Mouse (Mus musculus) neutrophil, adult 5-6 weeks (primary cell): ENCODE data around the gene Vopp1. TPM values are rescaled to one million over a fixed set of nuclear protein-coding genes. Genes with fewer than 3 reads are reported as not detected.
"Not testable (repeated sequence)": the region's sequence is repeated elsewhere in the genome, so short reads cannot be mapped to it uniquely, and the experiment has no call there.

Experiments used
- ATAC-seq: fragments of 151-379, 151-347 bp; 2 replicates; pipeline ENCODE4 v1.8.0; 2017; ENCODE audit warnings: mild to moderate bottlenecking, moderate TSS enrichment; ENCODE audit not compliant: insufficient number of reproducible peaks, poor library complexity, low FRiP score, severe bottlenecking; ENCODE audit errors: extremely low read depth
- total RNA-seq: library from RNA; stranded (forward); fragments of 200-1000 nt; gene quantifications from 2 replicates; pipeline ENCODE4 v1.2.3, GENCODE M21; 2017

The Vopp1 gene
- total RNA-seq = 15.6 and 19.4 TPM in 2 replicates

DNA sequence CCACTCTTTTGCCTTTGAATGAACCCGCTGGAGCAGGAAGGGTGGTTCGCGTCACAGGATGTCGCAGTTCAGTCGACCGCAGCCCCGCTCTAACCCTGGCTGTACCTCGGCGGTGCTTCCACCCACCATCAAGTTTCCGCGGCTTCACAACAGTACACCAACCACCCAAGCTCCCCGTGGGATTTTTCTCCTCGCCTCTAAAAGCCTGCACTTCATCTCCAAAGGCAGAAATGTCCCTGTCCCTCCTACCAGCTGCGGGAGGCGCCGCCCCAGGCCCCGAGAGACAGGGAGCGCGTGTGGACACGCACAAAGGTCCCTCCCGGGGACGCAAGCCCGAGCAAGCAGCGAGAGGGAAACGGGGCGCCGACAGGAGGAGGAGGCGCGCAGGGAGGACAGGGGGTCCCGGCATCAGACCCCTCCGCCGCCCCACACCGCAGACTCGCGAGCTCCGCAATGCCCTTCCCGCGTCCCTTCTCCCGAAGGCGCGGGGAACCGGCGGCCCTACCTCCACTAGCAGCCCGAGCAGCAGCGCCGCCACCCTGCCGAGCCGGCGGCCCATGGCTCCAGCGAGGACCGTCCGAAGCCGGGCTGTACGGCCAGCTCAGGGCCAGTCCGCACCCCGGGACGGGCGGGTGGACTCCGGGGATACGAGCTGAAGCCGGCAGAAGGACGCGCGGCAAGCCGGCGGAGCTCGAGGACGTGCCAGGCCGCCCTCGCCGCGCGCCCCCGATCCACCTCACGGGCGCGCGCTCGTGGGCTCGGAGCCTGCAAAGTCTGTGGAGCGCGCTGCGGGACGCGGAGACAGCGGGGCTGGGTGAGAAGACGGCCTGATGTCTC, at the start of gene Vopp1:
Gene Vopp1, minus strand, starts transcription at position 738 of the 837 bp plus-strand sequence.
- ATAC-seq = peak; percentile 89

DNA sequence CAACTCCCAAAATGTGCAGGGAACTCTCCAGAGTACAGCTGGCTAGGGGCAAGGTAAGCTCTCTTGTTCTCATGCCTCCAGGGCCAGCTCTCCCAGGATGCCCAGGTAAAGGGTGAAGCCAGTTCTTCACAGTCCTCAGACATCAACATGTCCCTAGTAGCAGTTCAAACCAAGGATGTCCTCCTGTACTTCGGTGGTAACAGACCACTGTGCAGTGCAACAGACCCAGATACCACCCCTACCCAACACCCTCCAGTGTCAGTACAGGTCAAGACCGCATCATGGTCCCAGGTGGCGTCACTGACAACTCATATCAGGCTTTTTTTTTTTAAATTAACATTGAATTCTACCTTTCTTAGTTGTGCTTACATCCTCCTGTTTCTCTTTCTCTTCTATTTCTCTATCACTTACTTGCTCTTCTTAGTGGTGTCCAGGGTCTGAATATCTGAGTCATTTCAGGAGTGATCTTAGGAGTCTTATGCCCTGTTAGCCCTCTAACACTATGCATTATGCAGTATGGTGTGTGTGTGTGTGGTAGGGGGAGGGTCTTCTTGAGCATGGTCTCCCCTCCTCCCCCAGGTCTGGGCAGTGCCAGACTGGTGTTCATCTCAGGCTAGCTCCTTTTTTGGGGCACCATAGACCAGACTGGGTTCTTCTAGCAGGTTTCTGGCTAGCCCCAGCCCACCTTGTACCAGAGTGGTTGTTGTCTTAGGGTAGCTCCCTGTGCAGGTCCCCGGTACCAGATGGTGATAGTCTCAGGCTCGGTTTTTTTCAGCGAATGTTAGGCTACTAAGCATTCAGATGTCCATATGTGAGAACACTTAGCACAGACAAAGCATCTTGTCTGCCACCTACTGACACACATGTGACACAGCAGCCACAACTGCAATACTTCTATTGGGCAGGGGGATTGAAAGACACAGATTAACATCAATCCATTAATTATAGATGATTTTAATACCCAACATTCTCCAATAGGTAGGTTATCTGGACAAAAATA, 34.4 kb upstream of the Vopp1 start:
- peak; percentile 85 for ATAC-seq

DNA sequence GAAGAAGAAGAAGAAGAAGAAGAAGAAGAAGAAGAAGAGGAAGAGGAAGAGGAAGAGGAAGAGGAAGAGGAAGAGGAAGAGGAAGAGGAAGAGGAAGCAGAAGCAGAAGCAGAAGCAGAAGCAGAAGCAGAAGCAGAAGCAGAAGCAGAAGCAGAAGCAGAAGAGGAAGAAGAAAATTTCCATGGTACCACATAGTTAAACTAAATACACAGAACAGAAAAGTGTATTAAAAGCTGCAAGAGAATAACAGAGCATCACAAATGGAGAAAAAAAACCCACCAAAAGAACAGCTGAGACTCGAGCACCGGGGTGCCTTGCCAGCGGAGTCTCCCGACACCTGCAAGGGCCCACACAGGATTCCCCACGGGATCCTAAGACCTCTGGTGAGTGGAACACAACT, 26.2 kb upstream of the Vopp1 start:
- ATAC-seq = not testable (repeated sequence)

DNA sequence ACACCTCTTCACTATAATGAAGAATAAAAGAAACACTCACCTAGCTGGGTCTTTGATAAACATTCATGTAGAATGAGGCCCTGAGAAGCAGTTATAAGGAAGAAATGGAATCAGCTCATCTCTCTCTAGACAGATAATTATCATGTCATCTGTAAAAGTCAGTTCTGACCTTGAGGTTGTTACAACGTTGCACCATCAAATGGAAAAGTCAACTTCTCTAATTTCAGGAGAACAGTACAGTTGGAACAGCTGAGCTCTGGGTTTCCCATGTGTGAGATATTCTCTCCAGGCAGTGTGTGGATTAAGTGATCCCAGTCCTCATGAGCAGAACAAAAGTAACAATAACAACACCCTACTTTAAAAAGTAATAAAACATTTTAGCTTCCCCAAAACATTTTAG, 25.3 kb upstream of the Vopp1 start, which contains the start of gene Vmn1r21:
Gene Vmn1r21, minus strand, starts transcription at position 58 of the 400 bp plus-strand sequence.
- no peak for ATAC-seq

DNA sequence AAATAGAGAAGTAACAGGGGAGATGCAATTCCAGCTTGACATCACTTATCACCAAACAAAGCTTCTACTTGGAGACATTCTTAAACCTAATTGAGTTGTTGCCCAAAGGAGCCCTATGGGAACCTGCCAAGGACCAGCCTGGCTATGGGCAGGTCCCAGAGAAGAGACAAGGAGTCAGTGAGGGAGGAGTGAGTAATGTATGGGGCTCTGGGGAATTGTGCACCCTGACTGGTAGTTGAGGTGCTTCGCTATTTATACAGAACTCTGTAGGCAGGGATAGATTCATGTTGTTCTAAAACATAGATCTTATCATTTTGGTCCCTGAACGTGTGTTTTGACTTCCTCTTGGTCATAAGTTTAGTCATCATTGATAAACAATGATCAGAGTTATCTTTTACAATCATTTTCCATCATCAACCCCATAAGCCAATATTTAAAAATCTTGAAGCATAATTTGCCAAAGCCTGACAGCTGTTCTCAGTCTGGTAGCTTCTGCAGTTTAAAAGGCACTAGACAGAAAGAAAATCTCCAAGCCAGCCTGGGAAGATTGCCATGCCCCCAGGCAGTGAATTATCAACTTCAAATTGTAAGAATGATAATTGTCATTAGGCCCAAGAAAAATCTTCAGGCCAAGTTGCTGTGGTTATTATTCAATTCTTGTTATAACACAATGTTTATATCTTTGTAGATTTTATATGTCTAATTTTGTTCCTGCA, 14.9 kb upstream of the Vopp1 start:
- no peak for ATAC-seq

DNA sequence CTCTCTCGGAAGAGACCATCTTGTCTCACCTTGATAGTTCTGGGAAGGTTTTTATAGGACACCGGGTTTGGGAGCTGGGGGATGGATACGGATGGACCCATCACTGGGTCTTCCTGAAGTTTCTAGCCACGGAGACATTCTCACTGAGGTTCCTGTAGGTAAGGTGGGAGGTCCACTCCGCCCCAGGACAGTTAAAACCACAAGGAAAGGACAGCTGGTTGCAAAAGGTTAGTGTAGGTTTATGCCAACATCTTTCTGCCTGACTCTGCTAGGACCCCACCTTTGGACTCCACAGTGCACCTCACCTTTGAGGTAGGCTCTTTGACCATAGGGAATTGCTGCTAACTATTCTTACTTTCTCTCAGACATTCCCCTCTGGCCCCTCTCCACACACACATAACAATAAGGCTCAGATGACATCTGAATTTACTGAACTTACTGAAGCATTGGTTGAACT, 328 bp upstream of the Vopp1 start:
- ATAC-seq = no peak

DNA sequence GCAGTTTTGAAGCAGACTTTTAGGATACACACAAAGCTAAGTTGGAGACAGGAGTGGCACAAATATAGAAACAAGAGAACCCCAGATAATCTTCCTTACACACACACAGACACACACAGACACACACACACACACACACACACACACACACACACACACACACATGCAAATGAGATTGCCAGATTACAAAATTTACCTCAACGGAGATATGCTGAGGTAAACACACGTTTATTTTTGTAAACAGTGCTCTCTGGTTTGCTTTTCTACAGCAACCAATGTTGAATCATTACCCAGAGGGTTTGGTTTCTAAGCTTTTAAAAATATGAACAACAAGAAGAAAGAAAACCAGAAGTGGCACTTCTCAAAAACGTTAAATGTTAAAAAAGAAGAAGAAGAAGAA, 1.5 kb downstream of the Vopp1 start:
- ATAC-seq = no peak

DNA sequence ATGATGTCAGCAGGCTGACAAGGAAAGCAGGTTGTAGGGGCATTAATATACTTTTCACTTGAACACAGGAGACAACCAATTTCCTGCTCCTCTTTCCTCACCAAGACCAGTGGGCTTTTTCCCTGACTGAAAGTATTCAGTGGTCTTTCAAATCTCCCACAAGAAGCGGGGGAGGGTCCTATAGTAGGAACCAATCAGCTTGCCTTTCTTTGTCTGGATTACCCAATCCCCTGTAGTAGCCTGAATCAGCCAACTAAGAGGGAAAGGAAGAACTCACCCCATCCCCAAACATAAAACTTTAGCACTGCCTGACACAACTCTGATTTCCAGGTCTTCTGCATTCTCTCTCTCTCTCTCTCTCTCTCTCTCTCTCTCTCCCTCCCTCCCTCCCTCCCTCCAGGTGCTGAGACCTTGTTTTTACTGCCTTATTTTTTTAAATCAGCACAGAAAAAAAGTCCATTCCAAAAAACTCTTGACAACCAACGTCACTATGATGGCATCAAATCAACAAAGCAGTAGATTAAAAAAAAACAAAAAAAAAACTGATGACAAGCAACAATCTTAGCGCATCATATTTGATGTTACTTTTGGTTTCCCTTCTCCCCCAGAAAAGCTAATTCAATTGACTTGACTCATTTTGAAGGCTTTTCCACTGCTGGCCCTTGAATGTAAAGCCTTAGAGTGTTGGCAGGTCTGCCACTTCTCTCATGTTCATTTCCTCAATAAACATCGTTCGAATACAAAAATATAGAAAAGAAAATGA, 2.1 kb downstream of the Vopp1 start:
- no peak for ATAC-seq

DNA sequence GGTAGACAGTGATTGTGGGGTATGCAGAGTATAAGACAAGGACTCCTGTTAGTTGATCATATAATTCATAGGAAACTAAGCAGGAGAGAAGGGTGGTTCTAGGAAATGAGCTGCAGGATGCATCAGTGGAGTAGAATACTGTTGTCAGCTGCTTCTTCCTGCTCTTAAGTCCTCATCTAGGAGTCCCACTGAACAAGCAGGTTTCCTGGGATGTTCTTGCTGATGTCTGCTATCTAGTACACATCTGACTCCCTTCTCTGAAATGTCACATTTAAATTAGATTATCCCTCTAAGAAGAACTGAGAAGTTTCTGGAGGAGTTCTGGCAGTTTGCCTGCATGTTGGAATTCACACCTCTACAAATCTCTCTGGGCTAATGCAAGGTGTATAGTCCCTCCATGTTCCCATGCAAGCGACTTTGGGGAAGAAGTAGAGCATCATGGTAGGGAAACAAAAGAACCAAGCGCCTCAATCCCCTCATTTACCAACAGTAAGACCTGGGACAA, 10.5 kb downstream of the Vopp1 start:
- ATAC-seq = no peak

DNA sequence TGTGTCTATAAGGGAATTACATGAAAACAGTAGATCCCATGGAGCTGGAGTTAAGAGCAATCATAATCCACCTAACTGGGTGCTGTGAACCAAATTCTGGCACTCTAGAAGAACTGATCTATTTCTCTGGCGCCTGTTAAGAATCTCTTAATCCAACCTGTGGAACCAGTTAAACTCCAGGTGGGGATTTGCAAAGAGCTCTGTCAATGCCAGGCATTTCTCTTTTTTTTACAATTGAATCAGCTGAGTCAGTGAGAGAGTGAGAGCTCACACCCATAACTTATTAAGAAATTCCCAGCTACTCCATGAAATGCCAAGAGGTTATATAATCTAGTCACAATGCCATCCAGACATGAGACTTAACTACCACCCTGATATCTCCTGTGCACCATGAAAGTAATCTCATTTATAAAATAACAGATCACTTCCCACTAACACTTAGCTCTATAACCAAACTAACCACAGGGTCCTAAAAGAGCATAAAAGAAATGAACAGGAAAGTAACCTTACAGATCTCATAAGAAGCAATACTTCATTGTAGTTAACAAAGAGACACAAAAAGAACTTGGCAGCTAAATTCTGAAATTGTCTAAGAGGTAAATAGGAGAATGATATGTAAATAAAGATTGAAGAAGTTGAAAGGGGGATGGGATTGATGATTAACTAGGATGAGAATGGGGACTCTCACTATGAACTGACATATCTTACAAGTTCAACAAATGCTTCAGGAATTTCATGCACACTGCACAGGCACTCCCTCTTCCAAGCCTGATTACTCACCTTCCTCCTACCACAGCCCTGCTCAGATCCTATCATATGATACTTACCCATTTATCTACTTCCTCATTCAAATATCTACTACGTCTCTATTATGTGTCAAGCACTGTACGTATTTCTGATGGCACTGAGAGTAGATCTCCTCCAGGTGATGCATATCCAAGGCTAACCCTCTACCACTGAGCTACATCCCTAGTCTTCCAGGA, 12.9 kb downstream of the Vopp1 start:
- peak; percentile 46; the same call in 1 of the 2 replicates for ATAC-seq

DNA sequence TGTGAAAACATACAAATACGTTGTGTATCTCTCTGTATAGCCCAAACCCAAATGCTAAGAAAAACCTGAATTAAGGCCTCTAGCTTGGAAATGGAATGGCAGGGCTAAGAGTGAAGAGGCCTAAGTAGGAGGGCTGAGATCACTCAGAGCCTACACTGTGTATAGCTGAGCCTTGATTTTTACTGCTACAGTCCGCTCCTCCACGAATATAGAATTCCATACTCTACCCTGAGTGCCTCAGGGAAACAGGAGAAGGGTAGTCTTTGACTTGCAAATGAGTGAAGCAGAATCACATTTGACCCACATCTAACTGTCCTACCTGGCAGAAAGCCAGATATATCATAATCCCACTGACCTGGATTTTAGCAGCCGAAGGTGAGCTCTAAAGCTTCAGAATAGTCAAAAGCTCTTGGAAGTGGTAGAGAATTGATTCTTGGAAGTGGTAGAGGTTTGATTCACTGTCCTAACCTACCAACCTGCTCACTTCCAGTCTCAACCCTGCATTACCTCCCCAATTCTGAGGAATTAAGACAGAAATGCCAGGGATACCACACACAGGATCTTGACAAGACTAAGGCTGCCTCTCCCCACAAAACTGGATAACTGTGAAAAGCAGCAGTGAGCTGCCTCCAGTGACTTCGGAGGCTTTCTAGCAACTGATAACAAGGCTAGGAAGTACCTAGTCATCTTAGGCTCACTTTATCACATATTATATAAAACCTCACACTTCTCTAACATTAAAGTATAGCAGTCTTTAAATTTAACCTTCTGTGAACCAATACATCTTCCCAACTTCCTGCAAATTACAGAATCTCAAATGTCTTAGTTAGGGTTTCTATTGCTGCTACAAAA, 19.5 kb downstream of the Vopp1 start:
- ATAC-seq = no peak

DNA sequence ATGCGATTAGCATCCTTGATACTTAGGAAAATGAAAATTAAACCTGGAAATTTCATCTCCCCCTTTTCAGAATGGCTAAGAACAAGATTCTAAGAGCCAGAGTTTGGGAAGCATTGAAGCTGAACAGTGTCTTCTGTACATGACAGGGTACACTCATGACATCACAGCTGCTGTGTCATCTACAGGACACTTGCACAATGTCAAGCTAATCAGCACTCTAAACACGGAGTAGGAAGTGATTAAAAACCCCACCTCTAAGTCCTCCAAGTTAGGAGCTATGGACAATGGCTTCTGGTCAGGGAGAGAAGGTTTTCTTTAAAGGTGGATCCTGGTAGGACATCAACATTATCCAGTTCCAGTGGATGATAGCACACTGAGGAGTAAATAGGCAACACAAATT, 21.8 kb downstream of the Vopp1 start:
- peak; percentile 97 for ATAC-seq

DNA sequence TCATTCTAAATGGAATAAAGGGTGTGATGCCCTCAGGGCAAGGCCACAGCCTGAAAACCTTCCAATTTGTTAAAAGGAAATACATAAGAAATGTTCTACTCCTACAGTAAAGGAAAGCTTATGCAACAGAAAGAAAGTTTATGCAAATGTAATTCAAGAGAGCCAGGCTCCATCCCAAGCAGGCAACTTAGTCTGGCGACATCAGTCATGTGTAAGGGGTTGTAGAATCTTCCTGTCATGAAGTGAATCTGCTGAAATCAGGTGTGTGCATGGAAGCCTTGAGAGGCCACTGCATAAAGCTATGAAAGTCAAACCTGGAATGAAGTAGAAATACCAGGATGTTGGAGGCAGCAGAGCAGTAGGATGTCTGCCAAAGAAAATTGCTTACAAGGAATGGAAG, 26.0 kb downstream of the Vopp1 start:
- ATAC-seq = no peak

DNA sequence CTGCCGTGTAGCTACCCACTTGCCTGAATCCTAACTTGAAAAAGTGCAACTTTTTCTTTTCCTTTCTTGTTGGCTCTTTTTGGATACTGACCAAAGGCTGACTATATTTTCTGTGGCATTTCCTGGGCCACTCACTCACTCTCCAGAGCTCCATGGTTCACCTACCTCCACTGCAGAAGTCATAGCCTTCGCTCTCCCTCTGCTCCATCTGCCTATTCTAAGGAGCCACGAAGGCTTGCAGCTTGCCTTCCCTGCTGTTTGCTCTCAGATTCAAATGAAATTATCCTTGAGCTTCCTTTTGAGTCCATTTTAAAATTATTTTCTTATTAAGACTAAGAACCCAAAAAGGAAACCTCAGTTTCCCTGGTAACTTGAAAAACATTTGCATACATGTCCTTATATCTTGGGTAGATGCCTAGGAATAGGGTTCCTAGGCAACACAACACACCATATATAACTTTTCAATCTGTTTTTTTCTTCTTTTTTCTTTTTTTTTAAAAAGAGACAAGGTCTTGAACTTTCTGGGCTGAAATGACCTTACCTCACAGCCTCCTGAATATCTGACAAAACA, 28.0 kb downstream of the Vopp1 start:
- ATAC-seq = no peak

DNA sequence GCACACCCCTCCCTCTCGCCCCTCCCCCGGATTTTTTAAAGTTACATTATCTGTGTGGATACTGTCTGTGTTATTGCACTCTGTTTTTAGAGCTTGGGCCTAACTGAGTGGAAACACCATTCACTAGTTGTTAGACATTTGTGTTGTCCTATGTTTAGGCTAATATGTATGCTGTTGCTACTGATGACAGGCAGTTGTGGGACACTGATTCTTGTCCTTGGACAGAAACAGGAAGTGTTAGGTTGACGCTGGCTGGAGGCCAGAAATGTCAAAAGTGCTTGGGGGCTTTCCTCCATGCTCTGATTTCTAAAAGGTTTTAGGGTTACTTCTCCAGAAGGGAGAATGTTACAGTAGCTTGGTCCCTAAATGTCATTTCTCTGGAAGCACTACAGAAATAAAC, 29.1 kb downstream of the Vopp1 start:
- ATAC-seq = peak; percentile 60

DNA sequence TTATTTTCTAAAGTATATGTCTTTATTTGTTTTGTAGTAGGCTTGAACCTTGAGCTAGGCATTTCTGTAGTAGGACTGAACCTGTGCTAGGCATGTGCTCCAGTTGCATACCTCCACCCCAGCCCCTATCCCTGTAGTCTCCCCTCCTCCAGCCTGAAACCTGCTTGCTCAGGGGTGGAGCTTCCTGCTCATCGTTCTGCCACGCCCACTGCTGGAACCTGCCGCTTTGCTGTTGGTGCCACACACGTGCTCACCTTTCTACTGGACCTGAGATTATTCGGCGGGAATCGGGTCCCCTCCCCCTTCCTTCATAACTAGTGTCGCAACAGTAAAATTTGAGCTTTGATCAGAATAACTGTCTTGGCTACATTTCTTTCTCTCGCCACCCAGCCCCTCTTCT, 32.1 kb downstream of the Vopp1 start:
- ATAC-seq = not testable (repeated sequence)
